Mouse (Mus musculus) embryo, embryonic 10 days (tissue): Measurements from ENCODE around the gene Olfr1099.

Experiments used
- DNase-seq: peaks from one replicate; pipeline ENCODE4 v3.0.0-alpha.2; 2015; ENCODE audit warnings: low spot score

Olfr1099 gene

GRCm38 (mm10) chr2:86960593-86960992, at the start of gene Olfr1099:
Gene Olfr1099, minus strand, starts transcription at chr2:86960693.
- DNase-seq: no peak

- no peak for DNase-seq
Measured at GRCm38 (mm10) chr2:86998098-86998497, 37.6 kb upstream of the Olfr1099 start, which contains the start of gene Olfr1102. Gene Olfr1102, plus strand, starts transcription at chr2:86998398.

GRCm38 (mm10) chr2:86991121-86991520, 30.6 kb upstream of the Olfr1099 start, which contains the start of gene Olfr1101:
Gene Olfr1101, minus strand, starts transcription at chr2:86991221.
- DNase-seq: no peak

- no peak for DNase-seq
Measured at GRCm38 (mm10) chr2:86979854-86980253, 19.4 kb upstream of the Olfr1099 start, which contains the start of gene Olfr1100. Gene Olfr1100, minus strand, starts transcription at chr2:86979954.

GRCm38 (mm10) chr2:86926557-86926956, 33.9 kb downstream of the Olfr1099 start:
- DNase-seq: no peak

- no peak for DNase-seq
Measured at GRCm38 (mm10) chr2:86924445-86924844, 36.0 kb downstream of the Olfr1099 start, which contains the start of gene Olfr1098. Gene Olfr1098, minus strand, starts transcription at chr2:86924545.

GRCm38 (mm10) chr2:86905647-86906046, 54.8 kb downstream of the Olfr1099 start:
- DNase-seq: no peak
